Mouse (Mus musculus): Measurements from ENCODE around the gene Ube2n. TPM values are rescaled to one million over a fixed set of nuclear protein-coding genes. Genes with fewer than 3 reads are reported as not detected.

Ube2n gene
- 266 and 274 TPM in 2 replicates for polyA plus RNA-seq (2016; fragmentation: Nextera tagmentation; extraction: Ambion mirVana)

DNA sequence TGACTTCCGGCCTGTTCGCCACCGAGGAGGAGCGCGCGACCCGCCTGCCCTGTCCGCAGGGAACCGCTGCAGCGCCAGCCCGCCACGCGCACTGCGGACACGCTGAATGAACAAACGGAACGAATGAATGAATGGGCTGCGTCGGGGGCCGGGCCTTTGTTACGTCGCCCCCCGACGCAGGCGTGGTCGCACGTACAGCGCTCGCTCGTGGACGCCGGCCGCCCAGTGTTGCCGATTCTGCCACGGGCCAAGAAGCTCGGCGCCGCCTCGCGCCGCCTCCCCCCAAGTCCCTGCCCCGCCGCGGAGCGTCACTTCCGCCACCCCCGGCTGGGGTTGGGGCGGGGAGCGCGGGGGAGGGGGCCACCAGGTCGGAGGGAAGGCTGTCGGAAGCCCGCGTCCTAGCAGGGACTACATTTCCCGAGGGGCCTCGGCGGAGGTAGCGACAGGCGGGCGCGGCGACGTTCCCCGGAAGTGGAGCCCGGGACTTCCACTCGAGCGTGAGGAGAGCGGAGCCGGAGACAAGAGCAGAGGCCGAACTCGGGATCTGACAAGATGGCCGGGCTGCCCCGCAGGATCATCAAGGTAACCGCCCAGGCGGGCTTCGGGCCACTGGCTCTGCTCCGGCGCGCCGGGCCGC lies at the start of gene Ube2n:
Ube2n (plus strand) TSS at position 490 of the 637 bp plus-strand sequence.
- peaks cover 4% of the 10 kb centered on the region; the same call in 1 of the 2 replicates for H3K36me3 ChIP-seq
- WGBS = under 1% methylated on average over 81 of the region's 81 CpGs
- ATAC-seq (ENCODE audit: insufficient number of reproducible peaks, low FRiP score) = peak; percentile 96
- peaks cover 21% of the 10 kb centered on the region for H3K4me1 ChIP-seq (replicated peaks)
- H3K4me3 ChIP-seq = peak within 1 kb of the TSS; percentile 91
- H3K27me3 ChIP-seq (replicated peaks) = no peaks in the 10 kb centered on the region
- no peaks in the 10 kb centered on the region for H3K9me3 ChIP-seq (replicated peaks)
- peak within 1 kb of the TSS; percentile 96 for H3K27ac ChIP-seq (ENCODE audit: poor library complexity, severe bottlenecking)
- peak within 1 kb of the TSS; percentile 98 for H3K9ac ChIP-seq
- peak within 1 kb of the TSS; percentile 73 for H3K4me2 ChIP-seq

- Histone ChIP-seq H3K4me1 (replicated peaks) (0 out of 2 replicates have a peak, but pooled peaks cover 8% of the 10 kb centered on the region), H3K27me3 (replicated peaks) (no peaks in the 10 kb centered on the region), H3K4me3 (no peak overlapping the region), H3K27ac (ENCODE audit: poor library complexity, severe bottlenecking) (no peak overlapping the region), H3K4me2 (no peak overlapping the region), H3K9me3 (replicated peaks) (no peaks in the 10 kb centered on the region), H3K36me3 (no peaks in the 10 kb centered on the region), H3K9ac (no peak overlapping the region)
- 28% methylated on average over 4 of the region's 4 CpGs for WGBS
- no peak for ATAC-seq (ENCODE audit: insufficient number of reproducible peaks, low FRiP score)
Observed at GRCm38 (mm10) chr10:95465485-95465896, 49.5 kb upstream of the Ube2n start.

DNA sequence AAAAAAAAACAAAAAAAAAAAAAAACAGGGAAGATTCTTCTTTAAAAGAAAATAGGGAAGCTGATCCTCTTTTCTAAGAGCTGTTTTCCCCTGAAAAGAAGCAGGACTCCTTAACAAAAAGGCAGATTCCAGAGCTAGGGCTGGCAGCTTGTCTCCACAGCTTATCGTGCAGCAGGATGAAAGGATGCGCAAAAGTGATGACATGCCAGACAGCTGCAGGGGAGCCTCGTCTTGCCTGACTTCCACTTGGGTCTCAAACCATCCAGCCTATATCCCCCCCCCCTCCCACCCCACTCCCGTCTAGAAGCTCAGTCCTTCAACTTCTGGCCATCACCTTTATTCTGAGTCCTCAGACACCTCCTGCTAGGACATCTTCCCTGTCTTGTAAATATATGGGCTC lies 46.1 kb upstream of the Ube2n start:
- H3K9ac ChIP-seq = no peak overlapping the region
- H3K9me3 ChIP-seq (replicated peaks) = no peaks in the 10 kb centered on the region
- no peak overlapping the region for H3K4me3 ChIP-seq
- 37% methylated on average over 4 of the region's 4 CpGs for WGBS
- H3K27ac ChIP-seq (ENCODE audit: poor library complexity, severe bottlenecking) = no peak overlapping the region
- no peaks in the 10 kb centered on the region for H3K36me3 ChIP-seq
- 0 out of 2 replicates have a peak, but pooled peaks cover 8% of the 10 kb centered on the region for H3K4me1 ChIP-seq (replicated peaks)
- H3K27me3 ChIP-seq (replicated peaks) = no peaks in the 10 kb centered on the region
- no peak for ATAC-seq (ENCODE audit: insufficient number of reproducible peaks, low FRiP score)
- no peak overlapping the region for H3K4me2 ChIP-seq

GRCm38 (mm10) chr10:95471186-95471585 lies 43.8 kb upstream of the Ube2n start:
- Histone ChIP-seq H3K9ac (no peak overlapping the region), H3K27me3 (replicated peaks) (no peaks in the 10 kb centered on the region), H3K4me3 (no peak overlapping the region), H3K4me1 (replicated peaks) (0 out of 2 replicates have a peak, but pooled peaks cover 3% of the 10 kb centered on the region), H3K36me3 (no peaks in the 10 kb centered on the region), H3K9me3 (replicated peaks) (no peaks in the 10 kb centered on the region), H3K4me2 (no peak overlapping the region), H3K27ac (ENCODE audit: poor library complexity, severe bottlenecking) (no peak overlapping the region)
- 77% methylated on average over 3 of the region's 3 CpGs for WGBS
- no peak for ATAC-seq (ENCODE audit: insufficient number of reproducible peaks, low FRiP score)

GRCm38 (mm10) chr10:95471889-95472547 lies 42.9 kb upstream of the Ube2n start:
- H3K36me3 ChIP-seq = no peaks in the 10 kb centered on the region
- ATAC-seq (ENCODE audit: insufficient number of reproducible peaks, low FRiP score) = no peak
- 79% methylated on average over 11 of the region's 11 CpGs for WGBS

GRCm38 (mm10) chr10:95475923-95476322 lies 39.0 kb upstream of the Ube2n start:
- Histone ChIP-seq H3K4me3 (no peak overlapping the region), H3K4me1 (replicated peaks) (no peaks in the 10 kb centered on the region), H3K27me3 (replicated peaks) (0 out of 2 replicates have a peak, but pooled peaks cover 4% of the 10 kb centered on the region), H3K9me3 (replicated peaks) (no peaks in the 10 kb centered on the region), H3K27ac (ENCODE audit: poor library complexity, severe bottlenecking) (no peak overlapping the region), H3K9ac (no peak overlapping the region), H3K36me3 (peaks cover 11% of the 10 kb centered on the region), H3K4me2 (no peak overlapping the region)
- no peak for ATAC-seq (ENCODE audit: insufficient number of reproducible peaks, low FRiP score)
- 10% methylated on average over 10 of the region's 10 CpGs for WGBS

More at GRCm38 (mm10) chr10:95471889-95472547, 42.9 kb upstream of the Ube2n start:
- no peak overlapping the region for H3K9ac ChIP-seq
- no peak overlapping the region for H3K27ac ChIP-seq (ENCODE audit: poor library complexity, severe bottlenecking)
- H3K4me3 ChIP-seq = no peak overlapping the region
- no peaks in the 10 kb centered on the region for H3K9me3 ChIP-seq (replicated peaks)
- no peaks in the 10 kb centered on the region for H3K27me3 ChIP-seq (replicated peaks)
- H3K4me2 ChIP-seq = no peak overlapping the region
- 0 out of 2 replicates have a peak, but pooled peaks cover 3% of the 10 kb centered on the region for H3K4me1 ChIP-seq (replicated peaks)

DNA sequence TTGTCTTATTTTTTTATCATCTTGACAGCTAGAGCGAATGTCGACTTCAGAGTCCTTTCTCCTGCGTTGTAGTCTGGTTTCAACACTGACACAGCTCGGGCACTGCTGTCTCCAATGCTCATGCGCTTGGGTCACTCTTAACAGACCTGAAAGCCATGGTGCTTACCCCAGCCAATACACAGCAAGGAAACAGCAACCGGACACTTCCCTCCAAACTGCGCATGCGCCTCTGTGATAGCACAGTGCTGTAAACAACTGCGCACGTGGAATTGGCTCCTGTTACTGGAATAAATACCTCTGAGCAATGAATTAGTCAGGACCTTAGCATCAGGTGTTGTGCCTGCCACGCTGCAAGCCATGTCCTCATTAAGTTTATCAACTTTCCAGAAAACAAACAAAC lies 37.4 kb upstream of the Ube2n start:
- no peak overlapping the region for H3K27ac ChIP-seq (ENCODE audit: poor library complexity, severe bottlenecking)
- no peak overlapping the region for H3K9ac ChIP-seq
- 0 out of 2 replicates have a peak, but pooled peaks cover 4% of the 10 kb centered on the region for H3K27me3 ChIP-seq (replicated peaks)
- no peaks in the 10 kb centered on the region for H3K4me1 ChIP-seq (replicated peaks)
- H3K4me2 ChIP-seq = no peak overlapping the region
- no peaks in the 10 kb centered on the region for H3K9me3 ChIP-seq (replicated peaks)
- peaks cover 21% of the 10 kb centered on the region for H3K36me3 ChIP-seq
- ATAC-seq (ENCODE audit: insufficient number of reproducible peaks, low FRiP score) = no peak
- no peak overlapping the region for H3K4me3 ChIP-seq
- WGBS = 79% methylated on average over 11 of the region's 11 CpGs

GRCm38 (mm10) chr10:95489653-95490052 lies 25.3 kb upstream of the Ube2n start:
- Histone ChIP-seq H3K36me3 (peaks cover 90% of the 10 kb centered on the region), H3K27me3 (replicated peaks) (no peaks in the 10 kb centered on the region), H3K9me3 (replicated peaks) (peaks cover 4% of the 10 kb centered on the region), H3K9ac (no peak overlapping the region), H3K4me1 (replicated peaks) (no peaks in the 10 kb centered on the region), H3K4me2 (no peak overlapping the region), H3K4me3 (no peak overlapping the region), H3K27ac (ENCODE audit: poor library complexity, severe bottlenecking) (no peak overlapping the region)
- WGBS = 79% methylated on average over 2 of the region's 2 CpGs
- no peak for ATAC-seq (ENCODE audit: insufficient number of reproducible peaks, low FRiP score)

- Histone ChIP-seq H3K4me2 (no peak overlapping the region), H3K27ac (ENCODE audit: poor library complexity, severe bottlenecking) (no peak overlapping the region), H3K27me3 (replicated peaks) (no peaks in the 10 kb centered on the region), H3K4me3 (no peak overlapping the region), H3K36me3 (peaks cover 86% of the 10 kb centered on the region), H3K9ac (no peak overlapping the region), H3K9me3 (replicated peaks) (peaks cover 8% of the 10 kb centered on the region), H3K4me1 (replicated peaks) (no peaks in the 10 kb centered on the region)
- no peak for ATAC-seq (ENCODE audit: insufficient number of reproducible peaks, low FRiP score)
- WGBS = 85% methylated on average over 5 of the region's 5 CpGs
Observed at GRCm38 (mm10) chr10:95494268-95494667, 20.7 kb upstream of the Ube2n start.

DNA sequence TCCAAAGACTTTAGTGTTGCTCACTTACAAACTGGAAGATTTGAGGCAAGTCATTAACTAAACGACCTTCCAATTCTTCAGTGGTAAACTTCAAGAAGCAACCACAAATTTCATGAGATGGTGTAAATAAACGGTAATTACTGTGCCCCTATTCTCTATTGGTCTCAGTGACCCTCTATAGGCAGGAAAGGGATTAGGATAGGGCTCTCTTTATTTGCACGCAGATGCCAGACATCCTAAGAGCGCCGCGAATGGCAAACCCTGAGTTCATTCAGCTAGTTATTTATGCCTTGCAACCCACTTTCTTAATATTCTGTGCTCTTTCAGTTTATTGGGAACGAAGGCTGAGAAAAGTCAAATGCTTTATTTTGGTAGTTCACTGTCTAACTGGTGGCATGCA lies 13.9 kb upstream of the Ube2n start:
- peaks cover 5% of the 10 kb centered on the region for H3K4me1 ChIP-seq (replicated peaks)
- 1% methylated on average over 7 of the region's 7 CpGs for WGBS
- peak overlapping the region; percentile 79 for H3K9ac ChIP-seq
- H3K4me2 ChIP-seq = peak overlapping the region; percentile 66
- peaks cover 25% of the 10 kb centered on the region for H3K36me3 ChIP-seq
- peak overlapping the region; percentile 65 for H3K4me3 ChIP-seq
- H3K27me3 ChIP-seq (replicated peaks) = no peaks in the 10 kb centered on the region
- ATAC-seq (ENCODE audit: insufficient number of reproducible peaks, low FRiP score) = no peak
- H3K27ac ChIP-seq (ENCODE audit: poor library complexity, severe bottlenecking) = peak overlapping the region; percentile 86
- H3K9me3 ChIP-seq (replicated peaks) = no peaks in the 10 kb centered on the region; the same call in 1 of the 2 replicates

GRCm38 (mm10) chr10:95501463-95502081 lies 13.4 kb upstream of the Ube2n start, which contains the start of gene Mrpl42:
TSS of gene Mrpl42 (minus strand) at chr10:95501940.
- peak within 1 kb of the TSS; percentile 86 for H3K27ac ChIP-seq (ENCODE audit: poor library complexity, severe bottlenecking)
- no peaks in the 10 kb centered on the region for H3K27me3 ChIP-seq (replicated peaks)
- H3K4me3 ChIP-seq = peak within 1 kb of the TSS; percentile 65
- H3K4me2 ChIP-seq = peak within 1 kb of the TSS; percentile 66
- H3K9me3 ChIP-seq (replicated peaks) = no peaks in the 10 kb centered on the region; the same call in 1 of the 2 replicates
- peaks cover 24% of the 10 kb centered on the region for H3K36me3 ChIP-seq
- ATAC-seq (ENCODE audit: insufficient number of reproducible peaks, low FRiP score) = peak; percentile 91
- under 1% methylated on average over 35 of the region's 35 CpGs for WGBS
- peaks cover 5% of the 10 kb centered on the region for H3K4me1 ChIP-seq (replicated peaks)
- H3K9ac ChIP-seq = peak within 1 kb of the TSS; percentile 79

All from heart, embryonic 12.5 days (tissue).